Mouse (Mus musculus) cerebellum, postnatal 4 days (tissue): ENCODE data around the gene Sars2.
"Not testable (repeated sequence)": the region's sequence is repeated elsewhere in the genome, so short reads cannot be mapped to it uniquely, and the experiment has no call there.

Experiments used
- DNase-seq, 2 experiments: peaks; one replicate each; pipeline ENCODE4 v3.0.0; 2022; ENCODE audit warnings: low spot score in 2 of 2, mixed read lengths in 1 of 2

The Sars2 gene

GRCm38 (mm10) chr7:28741709-28742438 is at the start of gene Sars2, which contains the start of gene Mrps12:
TSS of gene Sars2 (plus strand) at chr7:28741992.
TSS of gene Mrps12 (minus strand) at chr7:28741820.
- peak; percentile 85 to 95 for DNase-seq

- no peak for DNase-seq
Measured at GRCm38 (mm10) chr7:28692545-28693320, 49.1 kb upstream of the Sars2 start, which contains the start of gene Fbxo27. TSS of gene Fbxo27 (plus strand) at chr7:28692849.

- peak; percentile 36 to 64 for DNase-seq
Measured at GRCm38 (mm10) chr7:28693321-28693966, 48.3 kb upstream of the Sars2 start.

GRCm38 (mm10) chr7:28694423-28694822 is 47.4 kb upstream of the Sars2 start:
- peak in 1 of 2 experiments; percentile 3 for DNase-seq

GRCm38 (mm10) chr7:28694966-28695511 is 46.8 kb upstream of the Sars2 start:
- no peak for DNase-seq

GRCm38 (mm10) chr7:28697277-28697676 is 44.5 kb upstream of the Sars2 start:
- no peak for DNase-seq

- no peak for DNase-seq
Measured at GRCm38 (mm10) chr7:28700269-28700668, 41.5 kb upstream of the Sars2 start.

- not testable (repeated sequence) for DNase-seq
Measured at GRCm38 (mm10) chr7:28701306-28701705, 40.5 kb upstream of the Sars2 start.

GRCm38 (mm10) chr7:28702601-28703143 is 39.1 kb upstream of the Sars2 start:
- no peak for DNase-seq

GRCm38 (mm10) chr7:28709454-28709853 is 32.3 kb upstream of the Sars2 start:
- DNase-seq = no peak

GRCm38 (mm10) chr7:28710962-28711361 is 30.8 kb upstream of the Sars2 start:
- DNase-seq = no peak

GRCm38 (mm10) chr7:28714667-28715066 is 27.1 kb upstream of the Sars2 start:
- DNase-seq = no peak

GRCm38 (mm10) chr7:28715598-28715997 is 26.2 kb upstream of the Sars2 start:
- DNase-seq = no peak

- DNase-seq = peak in 1 of 2 experiments; percentile 27
Measured at GRCm38 (mm10) chr7:28716590-28717281, 25.1 kb upstream of the Sars2 start, which contains the start of gene Fbxo17. TSS of gene Fbxo17 (plus strand) at chr7:28716804.

- DNase-seq = no peak
Measured at GRCm38 (mm10) chr7:28717726-28718125, 24.1 kb upstream of the Sars2 start.

- DNase-seq = no peak
Measured at GRCm38 (mm10) chr7:28719159-28719558, 22.6 kb upstream of the Sars2 start.

GRCm38 (mm10) chr7:28719650-28720049 is 22.1 kb upstream of the Sars2 start:
- DNase-seq = no peak

GRCm38 (mm10) chr7:28720753-28721537 is 20.8 kb upstream of the Sars2 start:
- DNase-seq = no peak

- no peak for DNase-seq
Measured at GRCm38 (mm10) chr7:28722079-28722478, 19.7 kb upstream of the Sars2 start.

GRCm38 (mm10) chr7:28724613-28725012 is 17.2 kb upstream of the Sars2 start:
- DNase-seq = no peak
